Mouse (Mus musculus) neural tube, embryonic 15.5 days (tissue): ENCODE results near the gene Pif1. TPM values are rescaled to one million over a fixed set of nuclear protein-coding genes. Genes with fewer than 3 reads are reported as not detected.
A peak's percentile ranks its signal among the peaks of the same experiment; 100 is the strongest.

Source experiments
- ATAC-seq: fragments of 200-750 bp; cut with Nextera tagmentation; 2 replicates; pipeline ENCODE4 v1.8.0; 2017; ENCODE audit warnings: mild to moderate bottlenecking, moderate TSS enrichment, moderate library complexity; ENCODE audit not compliant: low FRiP score
- H3K27ac ChIP-seq: fragments of 300-500 bp; sonication (generic); replicated peaks from 2 replicates; pipeline ENCODE4 v1.5.1; 2015; ENCODE audit warnings: mild to moderate bottlenecking, inconsistent platforms
- H3K27me3 ChIP-seq: fragments of 300-500 bp; sonication (generic); replicated peaks from 2 replicates; pipeline ENCODE4 v1.6.1; 2015; ENCODE audit warnings: inconsistent platforms
- H3K36me3 ChIP-seq: fragments of 300-500 bp; sonication (generic); 2 replicates; pipeline ENCODE4 v1.6.1; 2015; ENCODE audit warnings: inconsistent platforms
- H3K4me1 ChIP-seq: fragments of 300-500 bp; sonication (generic); 2 replicates; pipeline ENCODE4 v1.6.1; 2015; ENCODE audit warnings: inconsistent platforms
- H3K4me2 ChIP-seq: fragments of 300-500 bp; sonication (generic); 2 replicates; pipeline ENCODE4 v1.6.1; 2015; ENCODE audit warnings: inconsistent platforms, mild to moderate bottlenecking, moderate library complexity
- H3K4me3 ChIP-seq: fragments of 300-500 bp; sonication (generic); replicated peaks from 2 replicates; pipeline ENCODE4 v1.5.1; 2015; ENCODE audit warnings: mild to moderate bottlenecking, inconsistent platforms
- H3K9ac ChIP-seq: fragments of 300-500 bp; sonication (generic); replicated peaks from 2 replicates; pipeline ENCODE4 v1.6.1; 2015; ENCODE audit warnings: mild to moderate bottlenecking, inconsistent platforms
- H3K9me3 ChIP-seq: fragments of 300-500 bp; sonication (generic); replicated peaks from 2 replicates; pipeline ENCODE4 v1.6.1; 2016; ENCODE audit warnings: inconsistent platforms
- WGBS: fragments of 180-500 bp; shearing (Covaris S2); methylation state at CpG from one replicate; pipeline ENCODE4 v1.1.7; 2015; ENCODE audit warnings: mixed read lengths; 5-methylcytosine and 5-hydroxymethylcytosine counted together
- polyA plus RNA-seq: library from polyadenylated mRNA; unstranded; fragments of >200 nt; fragmentation: Nextera tagmentation; extraction: Ambion mirVana; gene quantifications from 2 replicates; pipeline ENCODE4 v1.2.1, GENCODE M21; 2015

Gene Pif1
- polyA plus RNA-seq, 1 experiment from 2014 or later = 2.7 TPM

DNA sequence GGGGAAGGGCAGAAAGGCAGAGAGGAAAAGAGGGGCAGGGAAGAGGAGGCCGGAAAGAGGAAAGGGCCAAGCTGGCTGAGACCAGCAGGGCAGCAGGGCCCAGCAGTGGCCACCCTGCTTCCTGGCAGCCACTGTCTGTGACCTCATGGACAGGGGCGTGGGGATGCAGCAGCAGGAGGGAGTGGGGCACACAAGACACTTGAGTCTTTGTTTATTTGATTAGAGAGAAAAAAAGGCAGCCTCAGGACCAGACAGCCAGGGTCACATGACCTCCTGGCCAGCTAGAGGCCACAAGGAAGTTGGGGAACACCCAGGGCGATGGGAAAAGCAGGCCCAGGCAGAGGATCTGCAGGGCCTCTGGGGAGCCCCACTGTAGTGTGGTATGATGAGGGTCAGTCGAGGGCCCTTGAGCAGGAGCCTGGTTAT lies 24.9 kb upstream of the Pif1 start:
- H3K27me3 ChIP-seq = no peaks in the 10 kb centered on the region
- no peaks in the 10 kb centered on the region for H3K9me3 ChIP-seq
- 0 out of 2 replicates have a peak, but pooled peaks cover 3% of the 10 kb centered on the region for H3K36me3 ChIP-seq
- WGBS = 33% methylated on average over 4 of the region's 4 CpGs
- H3K27ac ChIP-seq = no peak overlapping the region
- H3K4me2 ChIP-seq = no peak overlapping the region
- no peak overlapping the region for H3K4me3 ChIP-seq
- H3K9ac ChIP-seq = no peak overlapping the region
- no peak for ATAC-seq
- peaks cover 14% of the 10 kb centered on the region for H3K4me1 ChIP-seq

DNA sequence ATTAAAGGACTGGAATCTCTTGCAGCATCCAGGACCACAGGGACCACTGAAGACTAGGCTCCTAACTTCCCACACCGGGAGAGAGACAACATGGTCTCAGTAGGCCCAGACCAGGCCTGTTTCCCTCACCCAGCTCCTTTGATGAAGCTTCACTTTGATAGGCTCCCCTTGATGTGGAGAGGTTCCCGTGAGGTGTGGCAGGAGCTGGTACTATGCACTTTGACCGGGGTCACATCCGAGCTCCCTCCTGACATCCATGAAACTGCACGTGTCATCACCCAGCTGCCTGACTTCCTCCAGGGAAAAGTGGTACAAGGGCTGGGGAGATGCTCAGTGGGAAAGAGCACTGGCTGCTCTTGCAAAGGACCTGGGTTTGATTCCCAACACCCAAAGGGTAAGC lies 23.9 kb upstream of the Pif1 start:
- 95% methylated on average over 5 of the region's 5 CpGs for WGBS
- Histone ChIP-seq H3K9me3 (no peaks in the 10 kb centered on the region), H3K4me3 (no peak overlapping the region), H3K36me3 (0 out of 2 replicates have a peak, but pooled peaks cover 3% of the 10 kb centered on the region), H3K4me1 (peaks cover 14% of the 10 kb centered on the region), H3K27ac (no peak overlapping the region), H3K27me3 (no peaks in the 10 kb centered on the region), H3K9ac (no peak overlapping the region), H3K4me2 (no peak overlapping the region)
- no peak for ATAC-seq

DNA sequence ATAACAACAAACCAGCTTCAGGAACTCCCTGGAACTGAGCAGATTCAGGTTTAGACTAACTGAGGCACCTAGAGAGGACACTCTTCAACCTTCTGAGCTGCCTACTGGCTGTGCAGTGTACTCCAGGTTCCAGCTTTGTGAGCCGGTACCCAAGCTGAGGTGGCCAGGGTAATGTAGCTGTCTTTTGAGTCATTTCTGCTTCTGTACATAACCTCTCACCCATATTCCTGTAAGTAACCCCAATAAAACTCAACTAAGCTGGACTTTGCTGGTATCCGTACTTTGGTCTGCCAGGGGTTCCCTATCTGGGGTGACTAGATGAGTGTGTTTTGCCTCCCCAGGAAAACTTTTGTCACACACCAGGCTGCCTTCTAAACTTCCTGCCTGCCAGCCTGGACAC lies 22.3 kb upstream of the Pif1 start:
- Histone ChIP-seq H3K9me3 (no peaks in the 10 kb centered on the region), H3K9ac (no peak overlapping the region), H3K36me3 (no peaks in the 10 kb centered on the region), H3K27ac (no peak overlapping the region), H3K4me2 (no peak overlapping the region), H3K27me3 (no peaks in the 10 kb centered on the region), H3K4me1 (peaks cover 14% of the 10 kb centered on the region), H3K4me3 (no peak overlapping the region)
- no peak for ATAC-seq
- WGBS = 97% methylated on average over 2 of the region's 2 CpGs

DNA sequence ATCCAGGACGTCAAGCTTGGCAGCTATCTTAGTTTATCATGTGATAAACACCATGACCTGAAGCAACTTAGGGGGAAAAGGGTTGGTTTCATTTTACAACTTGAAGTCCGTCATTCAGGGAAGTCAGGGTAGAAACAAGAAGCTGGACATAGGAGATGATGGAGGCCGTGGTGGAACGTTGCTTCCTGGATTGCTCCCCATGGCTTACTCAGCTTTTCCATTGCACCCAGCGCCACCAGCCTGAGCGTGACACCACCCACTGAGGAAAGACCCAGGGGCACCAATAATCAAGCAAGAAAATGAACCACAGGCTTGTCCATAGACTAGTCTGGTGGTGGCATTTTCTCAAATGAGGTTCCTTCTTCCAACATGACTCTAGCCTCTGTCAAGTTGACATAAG lies 18.2 kb upstream of the Pif1 start:
- no peaks in the 10 kb centered on the region for H3K9me3 ChIP-seq
- H3K9ac ChIP-seq = no peak overlapping the region
- H3K4me3 ChIP-seq = no peak overlapping the region
- 95% methylated on average over 6 of the region's 6 CpGs for WGBS
- H3K4me1 ChIP-seq = no peaks in the 10 kb centered on the region
- H3K4me2 ChIP-seq = no peak overlapping the region
- ATAC-seq = no peak
- H3K36me3 ChIP-seq = no peaks in the 10 kb centered on the region
- no peak overlapping the region; the same call in 1 of the 2 replicates for H3K27ac ChIP-seq
- no peaks in the 10 kb centered on the region for H3K27me3 ChIP-seq

DNA sequence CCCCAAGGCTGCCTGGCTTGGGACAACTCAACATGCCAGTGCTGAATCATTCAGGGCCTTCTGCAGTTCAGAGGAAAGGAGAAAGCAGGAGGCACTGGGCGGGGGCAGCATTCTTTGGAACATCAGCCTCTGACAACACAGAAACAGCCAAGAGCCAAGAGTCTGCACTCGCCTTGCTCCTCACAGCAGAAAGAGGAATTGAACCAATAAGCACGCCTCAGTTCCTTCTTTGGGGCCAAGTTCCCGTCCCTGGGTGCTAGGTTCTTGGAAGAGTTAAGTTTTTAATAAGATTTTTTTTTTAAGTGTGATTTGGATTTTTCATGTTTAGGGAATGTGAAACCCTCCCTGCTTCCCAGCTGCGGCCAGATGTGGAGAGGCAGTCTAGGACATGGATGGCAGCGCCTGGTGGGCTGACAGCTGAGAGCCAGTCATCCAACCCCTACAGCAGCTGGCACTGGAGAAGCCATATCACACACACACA lies 17.4 kb upstream of the Pif1 start:
- no peak for ATAC-seq
- no peak overlapping the region for H3K9ac ChIP-seq
- no peaks in the 10 kb centered on the region for H3K27me3 ChIP-seq
- WGBS = 84% methylated on average over 6 of the region's 6 CpGs
- H3K27ac ChIP-seq = peak overlapping the region; percentile 9; the same call in 1 of the 2 replicates
- H3K4me3 ChIP-seq = no peak overlapping the region
- H3K4me1 ChIP-seq = no peaks in the 10 kb centered on the region
- H3K4me2 ChIP-seq = no peak overlapping the region
- H3K9me3 ChIP-seq = no peaks in the 10 kb centered on the region
- no peaks in the 10 kb centered on the region for H3K36me3 ChIP-seq

DNA sequence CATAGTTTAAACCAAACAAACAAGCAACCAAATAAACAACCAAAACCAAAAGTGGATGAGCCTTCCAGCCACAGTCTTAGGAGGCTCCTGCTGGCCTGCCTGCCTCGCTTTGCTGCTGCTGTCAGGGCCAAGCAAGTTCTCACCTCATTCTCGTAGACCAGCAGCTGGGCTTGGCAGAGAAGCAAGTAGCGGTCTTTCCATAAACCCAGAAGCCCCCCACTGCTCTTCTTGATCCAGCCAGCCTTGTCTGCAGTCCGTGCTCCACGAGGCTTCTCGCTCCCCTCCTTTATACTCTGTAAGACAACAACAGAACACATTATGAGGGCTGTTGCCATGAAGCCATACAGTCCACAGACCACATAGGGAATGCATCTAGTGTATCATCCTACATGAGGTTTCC lies 14.1 kb upstream of the Pif1 start:
- ATAC-seq = no peak
- Histone ChIP-seq H3K9me3 (no peaks in the 10 kb centered on the region), H3K4me1 (peaks cover 16% of the 10 kb centered on the region), H3K9ac (no peak overlapping the region), H3K4me3 (no peak overlapping the region), H3K27me3 (no peaks in the 10 kb centered on the region), H3K27ac (no peak overlapping the region), H3K4me2 (no peak overlapping the region), H3K36me3 (no peaks in the 10 kb centered on the region)
- WGBS = 68% methylated on average over 6 of the region's 6 CpGs

DNA sequence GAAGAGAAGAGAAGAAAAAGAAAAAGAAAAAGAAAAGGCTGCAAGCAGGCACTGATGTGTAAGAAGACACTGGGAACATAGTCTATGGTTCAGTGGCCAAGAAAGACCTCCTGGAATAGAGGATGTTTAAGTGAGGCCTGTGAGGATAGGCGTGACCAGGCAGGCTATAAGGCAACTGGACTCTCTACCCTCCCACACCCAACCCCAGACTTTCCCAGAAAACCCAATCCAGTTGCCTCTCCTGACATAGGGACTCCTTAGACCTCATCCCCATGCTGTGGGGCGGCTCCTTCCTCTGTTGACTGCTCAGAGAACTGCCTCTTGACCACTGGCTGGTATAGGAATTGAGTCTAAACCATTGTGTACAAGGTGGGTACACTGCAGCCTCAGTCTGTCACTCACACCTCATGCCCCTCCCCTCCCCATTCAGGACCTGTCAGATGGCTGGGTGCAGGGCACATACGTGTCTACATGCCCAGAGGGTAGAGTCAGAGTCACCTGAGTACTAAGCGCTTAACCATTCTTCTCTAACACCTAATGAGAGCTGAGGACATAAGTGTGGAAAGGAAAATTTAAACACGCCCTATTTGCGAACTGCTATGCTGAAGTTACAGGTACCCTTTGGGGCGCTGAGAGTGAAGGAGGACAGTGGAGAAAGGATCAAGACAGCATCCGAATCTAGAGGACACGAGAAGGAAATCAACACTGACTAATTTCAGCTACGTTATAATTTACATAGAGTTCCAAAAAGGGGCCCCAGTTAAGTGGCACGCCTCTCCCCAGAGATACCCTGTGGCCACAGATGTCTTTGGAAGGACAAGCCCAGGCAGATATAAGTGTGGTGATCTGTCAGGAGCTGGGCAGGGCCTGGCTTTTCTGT lies 12.2 kb upstream of the Pif1 start:
- H3K4me1 ChIP-seq = peaks cover 28% of the 10 kb centered on the region
- ATAC-seq = no peak
- H3K4me2 ChIP-seq = no peak overlapping the region
- 86% methylated on average over 11 of the region's 11 CpGs for WGBS
- H3K9ac ChIP-seq = no peak overlapping the region
- no peaks in the 10 kb centered on the region for H3K9me3 ChIP-seq
- H3K4me3 ChIP-seq = no peak overlapping the region
- no peaks in the 10 kb centered on the region for H3K36me3 ChIP-seq
- no peak overlapping the region for H3K27ac ChIP-seq
- H3K27me3 ChIP-seq = no peaks in the 10 kb centered on the region

DNA sequence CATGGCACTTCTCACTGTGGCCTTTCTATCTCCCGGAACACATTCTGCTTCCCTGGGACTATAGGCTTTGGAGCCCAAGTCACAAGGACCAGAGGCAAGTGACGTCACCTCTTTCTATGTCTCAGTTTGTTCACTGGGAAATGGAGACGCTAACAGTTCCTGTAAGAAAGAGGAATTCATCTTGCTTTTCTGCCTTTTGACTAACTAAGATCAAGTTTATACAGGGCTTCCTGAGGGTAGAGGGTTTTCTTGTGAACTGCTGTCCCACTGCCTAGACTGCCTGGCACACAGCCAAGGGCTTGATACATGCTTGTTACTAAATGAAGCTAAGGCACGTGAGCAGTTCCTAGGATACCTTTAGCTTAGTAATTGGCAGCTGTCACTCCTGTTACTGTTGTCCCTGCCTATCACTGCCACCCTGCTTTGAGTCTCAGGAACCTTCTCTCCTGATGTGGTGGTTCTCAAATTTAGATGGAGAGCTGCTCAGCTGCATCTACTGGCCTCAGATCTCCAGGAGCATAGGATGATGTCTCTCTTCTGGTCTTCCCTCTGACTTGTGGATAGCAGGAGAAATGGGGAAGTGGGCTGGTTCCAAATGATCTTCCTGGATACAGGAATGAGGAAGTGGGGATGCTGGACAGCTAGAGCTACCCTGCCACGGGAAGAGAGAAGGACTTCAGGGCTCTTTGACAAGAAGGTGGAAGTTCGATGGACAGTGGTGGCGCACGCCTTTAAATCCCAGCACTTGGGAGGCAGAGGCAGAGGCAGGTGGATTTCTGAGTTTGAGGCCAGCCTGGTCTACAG lies 11.4 kb upstream of the Pif1 start:
- no peak overlapping the region for H3K4me2 ChIP-seq
- WGBS = 75% methylated on average over 8 of the region's 8 CpGs
- H3K9ac ChIP-seq = no peak overlapping the region
- no peaks in the 10 kb centered on the region for H3K27me3 ChIP-seq
- ATAC-seq = no peak
- no peak overlapping the region for H3K4me3 ChIP-seq
- H3K4me1 ChIP-seq = peaks cover 30% of the 10 kb centered on the region
- H3K9me3 ChIP-seq = no peaks in the 10 kb centered on the region
- H3K27ac ChIP-seq = no peak overlapping the region
- no peaks in the 10 kb centered on the region for H3K36me3 ChIP-seq

DNA sequence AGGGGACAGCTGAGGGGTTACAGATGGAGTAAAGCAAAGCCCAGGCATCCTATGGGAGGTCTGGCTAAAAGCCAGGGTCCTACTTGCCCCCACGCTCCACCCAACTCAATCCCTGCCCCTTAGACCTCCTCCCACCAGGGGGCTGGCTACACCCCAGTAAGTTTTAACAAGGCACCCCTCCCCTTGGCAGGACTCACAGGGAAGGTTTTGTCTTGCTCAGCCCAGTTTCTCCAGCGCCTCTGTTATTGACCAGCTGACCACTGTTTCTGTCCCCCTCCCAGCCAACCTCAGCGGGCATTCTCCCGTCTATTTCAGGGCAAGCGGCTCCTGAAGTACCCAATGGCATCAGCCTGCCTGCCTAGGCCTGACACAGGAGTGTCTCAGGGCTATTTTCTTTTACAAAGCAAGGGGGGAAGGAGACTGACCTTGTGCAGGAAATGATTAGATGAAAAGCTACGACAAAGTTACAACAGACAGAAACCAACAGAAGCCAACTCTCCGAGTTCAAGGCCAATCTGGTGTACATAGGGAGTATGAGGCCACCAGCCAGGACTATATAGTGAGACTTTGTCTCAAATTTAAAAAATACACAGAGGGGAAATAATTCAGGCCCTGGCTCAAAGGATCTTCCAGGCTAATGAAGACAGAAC lies 10.0 kb upstream of the Pif1 start:
- no peak overlapping the region for H3K4me3 ChIP-seq
- peaks cover 34% of the 10 kb centered on the region for H3K4me1 ChIP-seq
- WGBS = 48% methylated on average over 7 of the region's 7 CpGs

DNA sequence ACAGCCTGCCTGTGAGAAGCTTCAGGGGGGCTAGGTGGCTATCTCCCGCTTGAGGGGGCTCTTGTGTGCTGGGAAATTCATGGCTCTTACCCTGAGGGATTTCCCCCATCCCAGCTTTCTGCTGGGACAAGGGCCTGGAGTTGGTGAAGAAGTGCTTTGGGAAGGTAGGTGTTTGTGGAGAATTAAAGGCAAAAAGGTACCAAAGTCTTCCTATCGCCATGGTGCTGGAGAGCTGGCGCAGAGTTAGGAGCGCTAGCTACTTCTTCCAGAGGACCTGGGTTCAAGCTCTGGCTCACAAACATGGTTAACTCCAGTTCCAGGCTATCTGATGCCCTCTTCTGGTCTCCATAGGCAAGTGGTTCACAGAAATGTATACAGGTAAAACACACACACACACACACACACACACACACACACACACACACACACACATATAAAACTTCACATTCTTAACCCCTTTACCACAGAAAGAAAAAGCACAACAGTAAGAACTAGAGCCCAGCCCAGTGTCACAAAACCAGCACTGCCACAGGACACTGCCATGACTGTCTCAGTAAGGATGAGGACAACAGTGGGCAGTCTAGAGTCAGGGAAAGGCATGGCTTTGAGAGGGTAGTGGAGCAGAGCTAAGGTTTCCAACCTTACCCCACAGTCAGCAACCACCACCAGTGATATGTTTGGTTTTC lies 9.3 kb upstream of the Pif1 start:
- no peak for ATAC-seq
- no peak overlapping the region for H3K4me3 ChIP-seq
- H3K4me1 ChIP-seq = peaks cover 34% of the 10 kb centered on the region
- no peak overlapping the region for H3K9ac ChIP-seq
- 88% methylated on average over 4 of the region's 4 CpGs for WGBS
- H3K27me3 ChIP-seq = no peaks in the 10 kb centered on the region
- H3K4me2 ChIP-seq = no peak overlapping the region
- no peaks in the 10 kb centered on the region for H3K36me3 ChIP-seq
- no peak overlapping the region for H3K27ac ChIP-seq
- no peaks in the 10 kb centered on the region for H3K9me3 ChIP-seq

More for the DNA sequence above, 10.0 kb upstream of the Pif1 start:
- no peak for ATAC-seq
- Histone ChIP-seq H3K27me3 (no peaks in the 10 kb centered on the region), H3K4me2 (no peak overlapping the region), H3K9me3 (no peaks in the 10 kb centered on the region), H3K9ac (no peak overlapping the region), H3K36me3 (no peaks in the 10 kb centered on the region), H3K27ac (no peak overlapping the region)

DNA sequence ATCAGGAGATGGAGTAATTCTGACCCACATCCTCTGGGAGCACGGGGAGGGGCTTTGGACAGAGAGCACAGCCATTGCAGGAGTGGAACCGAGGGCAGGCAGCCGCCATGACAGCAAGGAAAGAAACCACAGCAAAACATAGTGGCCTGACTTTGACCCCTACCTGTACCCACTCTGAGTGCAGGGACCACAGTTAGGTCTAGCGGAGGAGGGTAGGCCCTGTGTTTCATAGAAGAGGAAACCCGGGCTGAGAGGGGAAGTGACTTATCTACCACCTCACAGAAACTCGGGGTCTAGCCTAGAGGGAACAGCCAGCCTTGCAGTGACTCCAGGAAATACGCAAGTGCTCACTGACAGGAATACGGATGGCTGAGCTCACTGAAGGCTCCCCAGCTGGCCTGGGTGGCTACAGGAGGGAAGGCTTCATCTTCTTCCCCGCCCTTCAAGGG lies 8.1 kb upstream of the Pif1 start:
- Histone ChIP-seq H3K9me3 (no peaks in the 10 kb centered on the region), H3K36me3 (no peaks in the 10 kb centered on the region), H3K27ac (no peak overlapping the region), H3K9ac (no peak overlapping the region), H3K4me1 (peaks cover 34% of the 10 kb centered on the region), H3K4me2 (peak overlapping the region; percentile 76), H3K27me3 (no peaks in the 10 kb centered on the region), H3K4me3 (peak overlapping the region; percentile 54)
- WGBS = 56% methylated on average over 9 of the region's 9 CpGs
- ATAC-seq = no peak
